Mouse (Mus musculus) liver, adult 2 months (tissue): ENCODE results near the gene Shank2.

Source experiments
- CTCF ChIP-seq: fragments of 200-500 bp; IDR thresholded peaks from 2 replicates; pipeline ENCODE4 v1.5.1; 2011; ENCODE audit warnings: low read depth, low read length, control low read depth
- POLR2A ChIP-seq: fragments of 200-500 bp; IDR thresholded peaks from 2 replicates; pipeline ENCODE4 v1.6.1; 2011; ENCODE audit warnings: low read length, control low read depth; ENCODE audit not compliant: insufficient read depth; ENCODE audit errors: extremely low read depth

GRCm38 (mm10) chr7:144070162-144070949, 68.6 kb downstream of the Shank2 start:
- TF ChIP-seq POLR2A (no peak), CTCF (no peak)
